Mouse (Mus musculus) bone marrow macrophage, adult 2 months (primary cell): ENCODE measurements around the gene Rbm45. TPM values are rescaled to one million over a fixed set of nuclear protein-coding genes. Genes with fewer than 3 reads are reported as not detected.

Source experiments
- H3K27ac ChIP-seq: 2 replicates; pipeline ENCODE4 v1.5.1; 2012; ENCODE audit warnings: low read depth, low read length; ENCODE audit not compliant: insufficient read depth
- H3K4me1 ChIP-seq: 2 replicates; pipeline ENCODE4 v1.6.1; 2012; ENCODE audit warnings: low read length; ENCODE audit not compliant: control insufficient read depth, insufficient read depth
- H3K4me3 ChIP-seq: 2 replicates; pipeline ENCODE4 v1.5.1; 2012; ENCODE audit warnings: mild to moderate bottlenecking, low read length, moderate library complexity; ENCODE audit not compliant: insufficient read depth
- CTCF ChIP-seq: IDR thresholded peaks from 2 replicates; pipeline ENCODE4 v1.5.1; 2012; ENCODE audit warnings: low read depth, mild to moderate bottlenecking, low read length, moderate library complexity
- POLR2A ChIP-seq: IDR thresholded peaks from 2 replicates; pipeline ENCODE4 v1.6.1; 2012; ENCODE audit warnings: mild to moderate bottlenecking, low read depth, low read length, borderline replicate concordance
- polyA plus RNA-seq: library from polyadenylated mRNA; stranded (reverse); fragments of >200 nt; gene quantifications from 2 replicates; pipeline ENCODE4 v1.2.4, GENCODE M21; 2012; ENCODE audit not compliant: missing spikeins, insufficient read depth, insufficient read length

The Rbm45 gene
- polyA plus RNA-seq, 1 experiment: 27.0 TPM

DNA sequence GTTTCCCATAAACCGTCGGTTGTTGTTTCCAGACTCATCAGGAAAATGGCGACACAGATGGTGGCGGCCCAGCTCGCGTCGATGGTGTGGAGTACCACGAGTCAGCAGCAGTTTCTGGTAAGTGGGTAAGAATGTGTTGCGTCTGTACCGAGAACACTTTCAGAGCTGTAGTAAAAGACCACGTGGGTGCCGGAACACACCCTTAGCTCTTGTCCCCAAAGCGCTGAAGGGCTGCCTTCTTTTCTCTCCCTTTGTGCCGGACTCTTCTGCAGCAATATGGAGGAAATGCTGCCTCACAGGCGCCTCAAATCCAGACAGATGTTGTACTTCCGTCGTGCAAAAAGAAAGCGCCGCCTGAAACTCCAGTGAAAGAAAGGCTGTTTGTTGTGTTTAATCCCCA, 8.9 kb downstream of the Rbm45 start:
- no peak for TF ChIP-seq CTCF
- TF ChIP-seq POLR2A: no peak
- no peak overlapping the region for H3K4me3 ChIP-seq
- no peak overlapping the region for H3K27ac ChIP-seq
- H3K4me1 ChIP-seq: no peaks in the 10 kb centered on the region

- no peak overlapping the region for H3K27ac ChIP-seq
- no peaks in the 10 kb centered on the region for H3K4me1 ChIP-seq
- TF ChIP-seq CTCF (no peak), POLR2A (no peak)
- no peak overlapping the region for H3K4me3 ChIP-seq
Observed at GRCm38 (mm10) chr2:76386531-76386930, 16.7 kb downstream of the Rbm45 start.

- Histone ChIP-seq H3K4me1 (no peaks in the 10 kb centered on the region), H3K27ac (no peak overlapping the region), H3K4me3 (no peak overlapping the region)
- TF ChIP-seq CTCF (no peak), POLR2A (no peak)
Observed at GRCm38 (mm10) chr2:76400178-76400577, 30.4 kb downstream of the Rbm45 start.

DNA sequence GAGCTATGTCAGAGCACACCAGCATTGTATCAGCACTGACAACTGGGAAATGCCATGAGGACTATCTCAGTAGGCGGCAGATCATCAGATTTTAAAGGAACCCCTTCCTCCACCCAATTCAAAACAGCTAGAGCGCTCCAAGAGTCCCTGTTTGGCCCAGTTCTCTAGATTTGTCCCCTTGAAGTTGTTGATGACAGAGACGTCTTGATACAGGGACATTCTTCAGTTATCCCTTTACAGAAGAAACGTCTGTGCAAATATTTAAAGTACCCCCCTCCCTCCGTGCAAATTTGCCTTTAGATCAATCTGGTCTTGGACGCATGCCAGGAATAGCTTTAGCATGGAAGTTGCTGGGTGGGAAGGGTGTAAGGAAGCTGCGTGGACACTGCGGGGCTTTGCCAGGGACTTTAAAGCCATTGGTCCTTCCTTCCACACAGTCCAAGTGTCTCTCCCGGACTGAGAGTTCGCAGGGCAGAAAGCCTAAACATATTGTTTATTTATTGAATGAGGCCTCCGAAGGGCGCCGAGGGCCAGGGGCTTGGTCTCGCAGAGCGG, 35.9 kb downstream of the Rbm45 start:
- Histone ChIP-seq H3K27ac (no peak overlapping the region), H3K4me1 (no peaks in the 10 kb centered on the region), H3K4me3 (peak overlapping the region; percentile 62)
- TF ChIP-seq POLR2A (no peak), CTCF (no peak)

- Histone ChIP-seq H3K4me1 (no peaks in the 10 kb centered on the region), H3K27ac (no peak within 1 kb of the TSS), H3K4me3 (peak within 1 kb of the TSS; percentile 62)
- no peak for TF ChIP-seq CTCF
Observed at GRCm38 (mm10) chr2:76406151-76406936, 36.6 kb downstream of the Rbm45 start, which contains the start of gene Osbpl6. Gene Osbpl6 (plus strand): TSS chr2:76406508.

DNA sequence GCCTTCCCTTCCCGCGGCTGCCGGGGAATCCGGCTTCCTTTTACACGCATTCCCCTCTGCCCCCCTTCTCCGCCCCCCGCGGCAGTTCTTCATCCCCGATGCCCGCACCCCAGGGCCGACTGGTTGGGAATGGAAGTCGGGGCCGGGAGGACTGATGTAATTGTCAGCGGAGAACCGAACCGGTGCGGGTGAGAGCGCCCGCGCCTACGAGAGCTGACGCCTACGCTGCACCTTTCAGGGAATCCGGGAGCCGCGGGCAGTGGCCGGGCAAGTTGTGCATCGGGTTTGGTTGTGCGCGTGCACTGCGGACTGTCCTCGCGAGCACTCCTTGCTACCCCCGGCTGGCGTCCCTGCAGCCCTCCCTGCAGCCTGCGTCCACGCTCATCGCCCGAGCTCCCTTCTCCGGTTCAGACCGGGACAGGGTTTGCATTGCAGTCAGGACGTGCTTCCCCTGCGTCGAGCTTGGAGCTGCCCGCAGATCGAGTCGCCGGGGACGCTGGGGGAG, 37.2 kb downstream of the Rbm45 start:
- H3K4me3 ChIP-seq: peak overlapping the region; percentile 62
- no peak overlapping the region for H3K27ac ChIP-seq
- TF ChIP-seq CTCF (no peak), POLR2A (no peak)
- H3K4me1 ChIP-seq: no peaks in the 10 kb centered on the region

- Histone ChIP-seq H3K27ac (no peak overlapping the region), H3K4me1 (no peaks in the 10 kb centered on the region), H3K4me3 (no peak overlapping the region)
- TF ChIP-seq CTCF (no peak), POLR2A (no peak)
Observed at GRCm38 (mm10) chr2:76409526-76409925, 39.7 kb downstream of the Rbm45 start.

DNA sequence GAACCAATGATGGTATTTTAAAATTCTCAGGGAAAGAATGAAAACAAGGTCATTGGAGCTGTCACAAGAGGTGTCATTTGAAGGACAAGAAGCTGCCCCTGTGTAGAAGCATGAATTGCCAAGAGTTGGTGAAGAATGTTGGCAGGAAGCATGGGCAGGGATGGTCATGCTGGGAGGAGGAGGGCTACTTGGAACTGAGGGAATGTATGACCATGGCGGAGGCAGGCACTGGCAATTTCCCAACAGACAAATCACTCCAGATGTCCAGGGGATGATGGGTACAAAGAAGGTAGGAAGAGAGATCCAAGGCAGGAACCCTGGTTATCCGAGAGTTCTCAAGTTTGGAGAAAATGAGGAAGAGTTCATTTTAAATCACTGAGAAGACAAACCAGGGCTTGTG, 40.2 kb downstream of the Rbm45 start:
- Histone ChIP-seq H3K4me1 (no peaks in the 10 kb centered on the region), H3K4me3 (no peak overlapping the region), H3K27ac (no peak overlapping the region)
- TF ChIP-seq CTCF (no peak), POLR2A (no peak)

DNA sequence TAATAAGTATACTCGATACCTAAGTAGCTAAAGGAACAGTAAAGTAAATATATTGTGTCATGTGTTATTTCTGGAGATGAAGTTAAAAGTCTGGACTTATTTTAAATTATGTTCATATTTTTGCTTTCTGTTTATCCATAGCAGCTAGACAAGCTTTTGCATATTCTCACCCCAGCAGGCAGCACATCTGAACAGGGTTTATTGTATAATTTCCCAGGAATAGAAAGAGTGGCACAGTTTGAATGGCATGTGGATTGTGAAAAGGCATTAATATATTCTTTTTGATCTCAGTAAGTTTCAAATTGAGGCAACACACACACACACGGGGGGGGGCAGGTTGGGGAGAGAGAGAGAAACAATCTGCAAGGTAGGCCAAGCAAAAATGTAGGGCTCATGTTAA, 43.1 kb downstream of the Rbm45 start:
- TF ChIP-seq POLR2A (no peak), CTCF (no peak)
- no peak overlapping the region for H3K27ac ChIP-seq
- H3K4me1 ChIP-seq: no peaks in the 10 kb centered on the region

GRCm38 (mm10) chr2:76417446-76418141, 47.8 kb downstream of the Rbm45 start:
- H3K27ac ChIP-seq: no peak overlapping the region
- H3K4me1 ChIP-seq: no peaks in the 10 kb centered on the region
- TF ChIP-seq POLR2A: no peak
- no peak for TF ChIP-seq CTCF
- no peak overlapping the region for H3K4me3 ChIP-seq

More for the DNA sequence above, 43.1 kb downstream of the Rbm45 start:
- H3K4me3 ChIP-seq: no peak overlapping the region
